Mouse (Mus musculus): Measurements from ENCODE around the gene Kmt5a. TPM values are rescaled to one million over a fixed set of nuclear protein-coding genes. Genes with fewer than 3 reads are reported as not detected.

Kmt5a gene
- total RNA-seq, 1 experiment from 2014 or later: 182 TPM

GRCm38 (mm10) chr5:124506731-124507359, 67.1 kb downstream of the Kmt5a start:
- ATAC-seq (replicated peaks; ENCODE audit: low read depth, poor library complexity, severe bottlenecking): peak; percentile 69

- no peak for ATAC-seq (replicated peaks; ENCODE audit: low read depth, poor library complexity, severe bottlenecking)
These were observed 69.5 kb downstream of the Kmt5a start for GRCm38 (mm10) chr5:124509200-124509599.

- no peak for ATAC-seq (replicated peaks; ENCODE audit: low read depth, poor library complexity, severe bottlenecking)
These were observed 70.1 kb downstream of the Kmt5a start for GRCm38 (mm10) chr5:124509742-124510237.

GRCm38 (mm10) chr5:124510536-124511050, 70.9 kb downstream of the Kmt5a start:
- no peak for ATAC-seq (replicated peaks; ENCODE audit: low read depth, poor library complexity, severe bottlenecking)

Other genes starting within 250 kb of the Kmt5a start
- 12.6 and 17.5 TPM in 2 replicates for gene Pitpnm2, start 190.2 kb upstream of the Kmt5a start, total RNA-seq (2017)
- 40.4 and 41.3 TPM in 2 replicates for gene Mphosph9, start 112.0 kb upstream of the Kmt5a start, total RNA-seq (2017)
- gene 2810006K23Rik, start 111.8 kb upstream of the Kmt5a start, total RNA-seq (2017): 22.9 and 25.5 TPM in 2 replicates
- gene Cdk2ap1, start 76.8 kb upstream of the Kmt5a start, total RNA-seq (2017): 151 and 188 TPM in 2 replicates
- gene Sbno1, start 13.9 kb upstream of the Kmt5a start, total RNA-seq (2017): 195 and 219 TPM in 2 replicates
- gene Rilpl2, start 38.4 kb downstream of the Kmt5a start, total RNA-seq (2017): 23.1 and 32.4 TPM in 2 replicates
- 12.1 and 15.4 TPM in 2 replicates for gene Snrnp35, start 43.2 kb downstream of the Kmt5a start, total RNA-seq (2017)
- 3.1 and 5.3 TPM in 2 replicates for gene Rilpl1, start 91.5 kb downstream of the Kmt5a start, total RNA-seq (2017)
- gene Tmed2, start 100.8 kb downstream of the Kmt5a start, total RNA-seq (2017): 643 and 733 TPM in 2 replicates
- 18.5 and 21.4 TPM in 2 replicates for gene Ddx55, start 112.9 kb downstream of the Kmt5a start, total RNA-seq (2017)
- gene Eif2b1, start 139.2 kb downstream of the Kmt5a start, total RNA-seq (2017): 37.9 and 61.6 TPM in 2 replicates
- 33.8 and 39.2 TPM in 2 replicates for gene Gtf2h3, start 139.2 kb downstream of the Kmt5a start, total RNA-seq (2017)
- gene Atp6v0a2, start 188.6 kb downstream of the Kmt5a start, total RNA-seq (2017): 19.4 and 23.0 TPM in 2 replicates